Mouse (Mus musculus) megakaryocyte, embryonic 14.5 days (primary cell): Measurements from ENCODE around the gene Rtn4.

Source experiments
- FLI1 ChIP-seq: IDR thresholded peaks from 2 replicates; pipeline ENCODE4 v1.6.1; 2012; ENCODE audit warnings: low read length, inconsistent platforms, mixed read lengths
- GATA1 ChIP-seq: IDR thresholded peaks from 3 replicates; pipeline ENCODE4 v1.6.1; 2012; ENCODE audit warnings: mixed read lengths, low read length, inconsistent platforms, borderline replicate concordance

- TF ChIP-seq GATA1 (no peak), FLI1 (no peak)
These were observed 10.0 kb downstream of the Rtn4 start for GRCm38 (mm10) chr11:29702721-29703120.
